Comparison of ENCODE assay signal across 14 mouse cellular contexts in genomic region chr9:64473170-64473569, GRCm38 (mm10).
DNase-seq lines count a peak whose midpoint lies in the region; ATAC-seq and TF ChIP-seq lines count a peak whose summit lies in the region.
"Had no signal": no experiment of that assay in that cellular context is flagged by ENCODE, and none has a peak within 500 bp of the region (broad histone marks: within the 10 kb centered on the region; RNA-seq: fewer than 3 reads in every experiment).

No protein-coding gene starts in this region.

- H3K79me2 ChIP-seq in CH12.LX (replicated peaks; ENCODE audit: control insufficient read depth, extremely low read depth, insufficient read depth, poor library complexity, severe bottlenecking), result no peaks in the 10 kb centered on the region

- TF ChIP-seq POLR2A in CH12.LX (IDR thresholded peaks at IDR 0.05; ENCODE audit: low read depth, low read length), result no peak

- 21% methylated on average over 2 of the region's 2 CpGs for WGBS in liver, embryonic 14.5 days (ENCODE audit: insufficient replicate concordance)

- no peak overlapping the region for H3K9ac ChIP-seq in CH12.LX (ENCODE audit: insufficient read depth, low read depth)
- H3K9ac ChIP-seq in liver, embryonic 14.5 days (replicated peaks), result 0 out of 2 replicates have a peak overlapping the region, but pooled peaks have one; percentile 15
- H3K9ac ChIP-seq: forebrain, postnatal 0 days; limb, embryonic 15.5 days had no signal

- ATAC-seq in liver, embryonic 14.5 days (ENCODE audit: insufficient read depth), result no peak
- ATAC-seq: hindbrain, postnatal 0 days had no signal

- no peak for TF ChIP-seq RAD21 in CH12.LX (IDR thresholded peaks at IDR 0.05; ENCODE audit: low read depth, low read length)

- no peak for TF ChIP-seq CTCF in CH12.LX (conservative IDR thresholded peaks at IDR 0.05 in 1 of 2, IDR thresholded peaks at IDR 0.05 in 1 of 2; ENCODE audit: low read depth in 2 of 2, low read length in 2 of 2)
- no peak for TF ChIP-seq CTCF in liver, embryonic 14.5 days (IDR thresholded peaks at IDR 0.05; ENCODE audit: low read depth)

- in situ Hi-C loops in CH12.LX (cut with MboI; ENCODE audit: low pct_ligation_motif_present, low pct_unique_long_range_greater_than_20kb, low sequenced_read_pairs), result no loop called here

- DNase-seq in kidney, adult 9 months, result peak; percentile 20
- DNase-seq in kidney, postnatal 14 days, result no peak
- peak; percentile 20 for DNase-seq in CH12.LX (ENCODE audit: extremely low read depth)
- DNase-seq in embryo, embryonic 10.5 days (ENCODE audit: low spot score), result peak; percentile 47
- DNase-seq in liver, embryonic 14.5 days (ENCODE audit: low read depth in 3 of 3, low spot score in 3 of 3), result no peak
- no peak for DNase-seq in urinary bladder, adult 2 months (ENCODE audit: low spot score)
- DNase-seq in left cerebral cortex, adult 9 months (ENCODE audit: low spot score in 2 of 2), result no peak
- DNase-seq: cerebellum, adult 8-10 months; gastrocnemius, postnatal 36 days had no signal

- H3K27me3 ChIP-seq in CH12.LX (replicated peaks), result peaks cover 2% of the 10 kb centered on the region
- H3K27me3 ChIP-seq in liver, embryonic 14.5 days (ENCODE audit: control insufficient read depth, insufficient read depth, low read length), result no peaks in the 10 kb centered on the region
- H3K27me3 ChIP-seq: limb, embryonic 15.5 days had no signal

- no peak overlapping the region for H3K27ac ChIP-seq in CH12.LX (ENCODE audit: insufficient read depth, low read depth)
- peak overlapping the region; percentile 31 for H3K27ac ChIP-seq in liver, embryonic 14.5 days
- H3K27ac ChIP-seq: hindbrain, postnatal 0 days; left cerebral cortex, adult 2 months; limb, embryonic 15.5 days; macrophage had no signal

- no peak overlapping the region for H3K4me2 ChIP-seq in CH12.LX (ENCODE audit: insufficient read depth, low read depth, poor library complexity, severe bottlenecking)
- H3K4me2 ChIP-seq in liver, embryonic 14.5 days (ENCODE audit: low read depth), result peak overlapping the region; percentile 36
- H3K4me2 ChIP-seq: limb, embryonic 15.5 days had no signal

- dilution Hi-C loops in CH12.LX (cut with MboI; ENCODE audit: extremely low pct_ligation_motif_present, extremely low pct_unique_long_range_greater_than_20kb, low sequenced_read_pairs), result no loop called here

- peaks cover 5 to 40% of the 10 kb centered on the region in 2 experiments for H3K4me1 ChIP-seq in CH12.LX (ENCODE audit: control insufficient read depth in 1 of 2, insufficient read depth in 2 of 2)
- peaks cover 19 to 21% of the 10 kb centered on the region in 2 experiments for H3K4me1 ChIP-seq in liver, embryonic 14.5 days (replicated peaks; ENCODE audit: control insufficient read depth in 2 of 2, insufficient read depth in 2 of 2, low read length in 1 of 2)

- H3K9me3 ChIP-seq in CH12.LX (replicated peaks; ENCODE audit: low read length), result no peaks in the 10 kb centered on the region
- H3K9me3 ChIP-seq in liver, embryonic 14.5 days (ENCODE audit: control insufficient read depth, low read length), result no peaks in the 10 kb centered on the region
- H3K9me3 ChIP-seq: limb, embryonic 15.5 days had no signal

- H3K36me3 ChIP-seq in CH12.LX (replicated peaks in 1 of 2; ENCODE audit: control insufficient read depth in 1 of 2, insufficient read depth in 1 of 2, low read length in 1 of 2), result no peaks in the 10 kb centered on the region
- H3K36me3 ChIP-seq in liver, embryonic 14.5 days (replicated peaks; ENCODE audit: control insufficient read depth, insufficient read depth, low read depth), result no peaks in the 10 kb centered on the region
- H3K36me3 ChIP-seq: limb, embryonic 15.5 days had no signal

- TF ChIP-seq EP300 in CH12.LX (IDR thresholded peaks at IDR 0.05; ENCODE audit: low read length), result no peak
- no peak for TF ChIP-seq EP300 in liver, embryonic 14.5 days (IDR thresholded peaks at IDR 0.05; ENCODE audit: low read depth)

- no peak overlapping the region for H3K4me3 ChIP-seq in CH12.LX (replicated peaks in 1 of 3; ENCODE audit: low read depth in 2 of 3, low read length in 2 of 3, poor library complexity in 1 of 3)
- no peak overlapping the region for H3K4me3 ChIP-seq in liver, embryonic 14.5 days (ENCODE audit: insufficient read depth in 1 of 2, low read depth in 2 of 2, low read length in 2 of 2)
- H3K4me3 ChIP-seq: left cerebral cortex, adult 2 months; limb, embryonic 15.5 days had no signal

TF ChIP-seq in CH12.LX, 34 proteins besides CTCF, POLR2A, EP300 and RAD21:
- no peak for TF ChIP-seq MAX (IDR thresholded peaks at IDR 0.05; ENCODE audit: low read length)
- TF ChIP-seq UBTF (IDR thresholded peaks at IDR 0.05; ENCODE audit: low read depth, low read length), result no peak
- no peak for TF ChIP-seq ETS1 (conservative IDR thresholded peaks at IDR 0.05; ENCODE audit: low read depth, low read length)
- no peak for TF ChIP-seq ZKSCAN1 (IDR thresholded peaks at IDR 0.05; ENCODE audit: borderline replicate concordance, low read depth, low read length)
- TF ChIP-seq ZNF384 (IDR thresholded peaks at IDR 0.05; ENCODE audit: low read depth, low read length), result no peak
- TF ChIP-seq MAZ (IDR thresholded peaks at IDR 0.05; ENCODE audit: low read depth, low read length), result no peak
- no peak for TF ChIP-seq IRF4 (IDR thresholded peaks at IDR 0.05; ENCODE audit: low read depth, low read length)
- TF ChIP-seq ZMIZ1 (IDR thresholded peaks at IDR 0.05; ENCODE audit: low read depth, low read length), result no peak
- no peak for TF ChIP-seq ZC3H11A (IDR thresholded peaks at IDR 0.05; ENCODE audit: low read depth, low read length)
- TF ChIP-seq TBP (conservative IDR thresholded peaks at IDR 0.05; ENCODE audit: low read depth, low read length), result no peak
- TF ChIP-seq KAT2A (IDR thresholded peaks at IDR 0.05; ENCODE audit: insufficient replicate concordance, low read length), result no peak
- no peak for TF ChIP-seq MYC (IDR thresholded peaks at IDR 0.05; ENCODE audit: low read depth, low read length)
- no peak for TF ChIP-seq NELFE (IDR thresholded peaks at IDR 0.05; ENCODE audit: low read depth, low read length)
- TF ChIP-seq SMC3 (IDR thresholded peaks at IDR 0.05; ENCODE audit: low read depth, low read length), result no peak
- TF ChIP-seq JUN (IDR thresholded peaks at IDR 0.05; ENCODE audit: insufficient read depth, low read depth, low read length), result no peak
- no peak for TF ChIP-seq RCOR1 (conservative IDR thresholded peaks at IDR 0.05; ENCODE audit: low read depth, low read length)
TF ChIP-seq in CH12.LX: peak in this region for 0.

Comparison
In these comparisons a context has a peak if more than half of its experiments do, and no peak if none do; other contexts are left out.
1. DNase-seq: peak in kidney, adult 9 months (single experiment), CH12.LX (single experiment) and embryo, embryonic 10.5 days (single experiment); none in kidney, postnatal 14 days (single experiment), liver, embryonic 14.5 days (0 of 3), urinary bladder, adult 2 months (single experiment) and left cerebral cortex, adult 9 months (0 of 2).